Mouse (Mus musculus) urinary bladder, postnatal 14 days (tissue): ENCODE data around the gene Catsperg1.
"Not testable (repeated sequence)": the region's sequence is repeated elsewhere in the genome, so short reads cannot be mapped to it uniquely, and the experiment has no call there.

Experiments
- DNase-seq: peaks from one replicate; pipeline ENCODE4 v3.0.0; 2021; ENCODE audit warnings: low spot score

Catsperg1 gene

DNA sequence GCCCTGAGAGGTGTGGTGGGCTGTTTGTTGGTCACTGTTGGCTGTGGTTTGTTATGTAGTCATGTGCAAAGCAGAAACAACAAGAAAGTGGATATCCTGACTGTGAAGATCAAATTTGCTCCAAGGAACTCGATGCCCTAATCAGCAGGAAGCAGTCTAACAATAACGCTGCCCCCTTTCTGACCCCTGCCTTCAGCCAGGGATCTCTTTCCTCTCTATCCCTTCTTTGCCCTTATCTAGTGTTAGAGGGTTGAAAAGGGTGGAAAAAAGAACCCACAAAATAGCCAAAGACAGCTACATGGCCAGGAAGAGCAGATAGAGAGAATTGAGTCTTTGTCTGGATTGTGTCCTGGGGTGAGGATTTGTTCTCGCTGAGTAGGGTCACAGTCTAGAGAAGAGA lies 16.7 kb upstream of the Catsperg1 start:
- DNase-seq, result no peak

GRCm38 (mm10) chr7:29228202-29228601 lies 14.4 kb upstream of the Catsperg1 start:
- DNase-seq, result no peak

- no peak for DNase-seq
Observed at GRCm38 (mm10) chr7:29225520-29225919, 11.7 kb upstream of the Catsperg1 start.

DNA sequence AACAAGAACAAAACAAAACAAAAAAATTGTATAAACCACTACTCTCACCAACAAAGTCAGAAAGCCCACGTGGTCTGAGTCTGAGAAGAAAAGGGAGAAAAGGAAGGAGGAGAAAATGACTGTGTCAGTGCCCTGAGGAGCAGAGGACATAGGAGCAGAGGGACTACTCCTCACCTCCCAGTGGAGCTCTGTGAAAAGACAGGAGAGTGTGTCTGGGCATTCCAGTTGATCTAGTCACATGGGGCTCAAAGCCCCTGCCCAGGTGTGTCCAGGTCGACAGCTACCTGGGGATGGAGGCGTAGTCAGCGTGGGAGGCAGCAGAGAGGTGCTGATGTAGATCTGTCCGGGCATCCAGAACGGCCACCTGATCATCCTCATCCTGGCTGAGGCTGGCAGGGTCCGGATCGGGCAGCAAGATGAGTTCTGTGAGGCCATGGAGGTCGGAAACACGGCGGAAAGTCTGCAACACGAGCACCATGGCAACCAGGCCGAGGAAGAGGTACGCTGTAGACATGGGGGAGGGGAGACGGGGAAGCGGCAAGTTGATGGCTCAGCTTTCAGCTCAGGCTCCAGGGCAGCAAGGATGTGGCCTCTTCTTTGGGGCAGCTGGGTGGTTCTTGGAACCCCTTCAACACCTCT lies 11.0 kb upstream of the Catsperg1 start:
- DNase-seq, result no peak

DNA sequence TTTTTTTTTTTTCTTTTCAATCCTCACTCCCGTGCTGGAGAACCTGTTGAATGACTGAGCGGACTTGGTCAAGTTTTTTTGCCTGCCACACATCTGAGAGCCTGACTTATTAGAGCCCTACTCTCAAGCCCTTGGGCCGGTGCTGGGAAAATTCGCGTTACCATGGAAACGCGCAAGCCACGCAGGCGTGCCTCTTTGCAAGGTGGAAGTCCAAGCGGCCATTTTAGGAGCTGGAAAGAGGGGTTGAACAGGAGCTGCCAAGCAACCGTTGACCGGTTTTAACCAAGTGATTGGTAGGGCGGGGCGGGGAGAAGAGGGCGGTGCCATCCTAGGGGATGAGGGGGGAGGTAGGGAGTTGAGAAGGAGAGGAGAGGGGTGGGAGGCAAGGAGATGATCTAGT lies 1.0 kb upstream of the Catsperg1 start:
- DNase-seq, result no peak

GRCm38 (mm10) chr7:29214236-29214635 lies 401 bp upstream of the Catsperg1 start:
- DNase-seq, result no peak

- not testable (repeated sequence) for DNase-seq
Observed at GRCm38 (mm10) chr7:29212775-29213560, 867 bp downstream of the Catsperg1 start.

DNA sequence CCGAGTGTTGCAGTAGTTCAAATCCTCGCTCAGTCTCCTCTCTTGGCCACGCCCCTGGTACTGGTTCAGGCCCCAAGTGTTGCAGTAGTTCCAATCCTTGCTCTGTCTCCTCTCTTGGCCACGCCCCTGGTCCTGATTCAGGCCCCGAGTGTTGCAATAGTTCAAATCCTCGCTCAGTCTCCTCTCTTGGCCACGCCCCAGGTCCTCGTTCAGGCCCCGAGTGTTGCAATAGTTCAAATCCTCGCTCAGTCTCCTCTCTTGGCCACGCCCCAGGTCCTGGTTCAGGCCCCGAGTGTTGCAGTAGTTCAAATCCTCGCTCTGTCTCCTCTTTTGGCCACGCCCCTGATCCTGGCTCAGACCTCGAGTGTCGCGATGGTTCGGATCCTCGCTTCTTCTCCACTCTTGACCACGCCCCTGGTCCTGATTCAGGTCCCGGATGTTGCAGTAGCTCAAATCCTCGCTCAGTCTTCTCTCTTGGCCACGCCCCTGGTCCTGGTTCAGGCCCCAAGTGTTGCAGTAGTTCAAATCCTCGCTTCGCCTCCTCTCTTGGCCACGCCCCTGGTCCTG lies 1.6 kb downstream of the Catsperg1 start:
- peak; percentile 29 for DNase-seq

- peak; percentile 93 for DNase-seq
Observed at GRCm38 (mm10) chr7:29211415-29212198, 2.2 kb downstream of the Catsperg1 start.

GRCm38 (mm10) chr7:29211013-29211412 lies 2.8 kb downstream of the Catsperg1 start:
- peak; percentile 69 for DNase-seq

DNA sequence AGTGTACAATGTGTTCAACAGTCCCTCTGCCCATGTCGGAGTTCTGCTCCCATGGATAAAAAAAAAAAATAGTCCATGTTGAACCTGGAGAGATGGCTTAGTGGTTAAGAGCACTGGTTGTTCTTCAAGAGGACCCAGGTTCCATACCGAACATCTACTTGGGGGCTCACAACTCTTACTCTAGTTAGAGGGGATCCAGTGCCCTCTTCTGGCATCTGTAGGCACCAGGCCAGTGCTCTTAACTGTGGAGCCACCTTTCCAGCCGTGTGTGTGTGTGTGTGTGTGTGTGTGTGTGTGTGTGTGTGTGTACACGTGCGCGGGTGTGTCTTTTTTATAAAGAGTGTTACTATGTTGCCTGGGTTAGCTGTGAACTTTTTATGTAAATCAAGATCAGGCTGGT lies 11.3 kb downstream of the Catsperg1 start:
- DNase-seq, result no peak

GRCm38 (mm10) chr7:29194230-29194629 lies 19.6 kb downstream of the Catsperg1 start:
- DNase-seq, result not testable (repeated sequence)

DNA sequence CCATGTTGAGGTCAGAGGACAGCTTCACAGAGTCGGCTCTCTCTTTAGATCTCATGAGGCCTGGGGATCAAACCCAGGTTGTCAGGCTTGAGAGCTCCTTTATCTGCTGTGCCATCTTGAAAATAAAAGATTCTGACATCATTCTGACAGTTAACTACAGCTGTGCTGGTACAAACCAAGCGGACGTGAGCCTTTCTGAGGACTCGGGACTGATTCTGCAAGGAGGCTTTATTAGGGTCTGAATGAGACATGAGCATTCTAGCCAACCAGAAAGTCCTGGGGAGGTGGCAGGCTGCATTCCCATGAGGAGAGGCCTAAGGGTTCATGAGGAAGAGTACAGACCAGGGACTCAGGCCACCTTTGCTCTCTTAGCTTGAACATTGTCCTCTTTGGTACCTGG lies 32.5 kb downstream of the Catsperg1 start:
- DNase-seq, result not testable (repeated sequence)

DNA sequence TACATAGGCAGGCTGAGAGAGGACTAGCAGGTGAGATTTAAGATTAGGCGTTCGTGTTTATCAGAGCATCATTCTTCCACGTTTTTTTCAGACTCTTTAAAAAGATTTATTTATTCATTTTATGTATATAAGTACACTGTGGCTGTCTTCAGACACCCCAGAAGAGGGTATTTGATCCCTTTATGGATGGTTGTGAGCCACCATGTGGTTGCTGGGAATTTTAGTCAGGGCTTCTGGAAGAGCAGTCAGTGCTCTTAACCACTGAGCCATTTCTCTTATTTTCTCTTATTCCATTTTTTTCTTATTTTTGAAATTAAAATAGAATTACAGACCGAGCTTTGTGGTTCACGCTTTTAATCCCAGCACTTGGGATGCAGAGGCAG lies 33.0 kb downstream of the Catsperg1 start:
- DNase-seq, result no peak

GRCm38 (mm10) chr7:29180077-29180853 lies 33.6 kb downstream of the Catsperg1 start, which contains the start of gene Psmd8:
TSS of gene Psmd8 (minus strand) at chr7:29180701.
- DNase-seq, result peak; percentile 95

DNA sequence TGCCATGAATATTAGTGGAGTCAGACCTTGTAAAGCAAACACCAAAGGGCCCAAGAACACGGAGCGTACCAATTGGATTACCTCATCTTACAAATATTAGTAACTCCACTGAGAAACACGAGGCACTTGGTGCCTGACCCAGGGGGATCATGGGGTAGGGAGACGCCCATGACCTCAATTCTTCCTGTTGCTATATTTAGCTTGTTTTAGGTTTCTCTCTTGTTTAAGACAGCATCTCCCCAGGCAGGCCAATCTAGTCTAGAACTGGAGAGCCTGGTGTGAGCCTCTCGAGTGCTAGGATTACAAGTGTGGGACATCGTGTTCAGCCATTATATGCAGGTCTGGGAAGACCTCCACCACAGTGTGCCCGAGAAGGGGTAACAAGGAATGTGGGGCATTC lies 34.5 kb downstream of the Catsperg1 start:
- no peak for DNase-seq

DNA sequence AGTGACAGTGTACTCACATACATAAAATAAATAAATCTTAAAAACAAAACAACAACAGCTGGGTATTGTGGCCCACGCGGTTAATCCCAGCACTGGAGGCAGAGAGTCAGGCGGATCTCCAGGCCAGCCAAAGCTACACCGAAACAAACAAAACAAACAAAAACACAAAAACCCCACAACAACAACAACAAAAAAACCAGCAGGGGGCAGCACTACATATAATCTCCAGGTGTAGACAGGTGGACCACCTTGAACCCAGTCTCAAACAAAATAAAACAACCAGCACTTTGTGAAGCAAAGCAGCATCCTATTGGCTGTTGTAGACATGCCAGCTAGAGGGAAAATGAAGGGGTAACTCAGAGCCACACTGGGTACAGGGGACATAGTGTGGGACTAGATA lies 35.7 kb downstream of the Catsperg1 start:
- no peak for DNase-seq

GRCm38 (mm10) chr7:29172390-29173016 lies 41.3 kb downstream of the Catsperg1 start:
- no peak for DNase-seq

- DNase-seq, result no peak
Observed at GRCm38 (mm10) chr7:29171562-29172097, 42.2 kb downstream of the Catsperg1 start.

DNA sequence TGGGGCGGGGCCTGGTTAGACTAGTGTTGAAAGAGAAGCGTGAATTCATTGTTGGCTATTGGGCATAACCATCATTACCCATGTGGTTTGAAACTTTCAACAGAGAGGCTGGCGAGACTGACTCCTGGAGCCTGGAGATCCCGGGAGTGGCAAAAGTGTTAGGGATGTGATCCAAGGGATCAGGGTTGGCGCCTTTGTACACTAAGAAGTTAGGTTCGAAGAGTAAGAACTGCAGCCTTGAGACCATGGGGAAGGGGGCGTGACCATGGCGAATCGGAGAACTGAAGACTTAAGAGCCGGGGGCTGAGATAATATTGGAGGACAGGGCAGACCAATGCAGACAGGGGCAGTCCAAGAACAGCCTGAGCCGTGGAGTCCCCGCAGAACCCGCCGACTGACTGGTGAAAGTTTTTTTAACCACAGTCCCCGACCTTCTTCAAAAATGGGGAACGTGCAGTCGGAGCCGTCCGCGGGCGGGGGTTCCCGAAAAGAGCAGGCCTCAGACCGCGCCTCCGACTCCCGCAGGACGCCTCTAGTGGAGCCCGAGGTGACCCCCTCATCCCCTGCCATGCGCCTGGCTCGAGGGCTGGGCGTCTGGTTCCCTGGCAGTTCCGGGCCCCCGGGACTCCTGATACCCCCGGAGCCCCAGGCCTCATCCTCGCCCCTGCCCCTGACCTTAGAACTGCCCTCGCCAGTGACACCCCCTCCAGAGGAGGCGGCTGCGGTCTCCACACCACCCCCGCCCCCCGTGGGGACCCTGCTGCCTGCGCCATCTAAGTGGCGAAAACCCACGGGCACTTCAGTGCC lies 42.9 kb downstream of the Catsperg1 start:
- no peak for DNase-seq
